Mouse (Mus musculus) retina, embryonic 14.5 days (tissue): ENCODE data around the gene Tle4.
A peak's percentile ranks its signal among the peaks of the same experiment; 100 is the strongest.

Experiments
- DNase-seq: peaks from one replicate; pipeline ENCODE4 v3.0.0-alpha.2; 2015; ENCODE audit warnings: low spot score

Tle4 gene

DNA sequence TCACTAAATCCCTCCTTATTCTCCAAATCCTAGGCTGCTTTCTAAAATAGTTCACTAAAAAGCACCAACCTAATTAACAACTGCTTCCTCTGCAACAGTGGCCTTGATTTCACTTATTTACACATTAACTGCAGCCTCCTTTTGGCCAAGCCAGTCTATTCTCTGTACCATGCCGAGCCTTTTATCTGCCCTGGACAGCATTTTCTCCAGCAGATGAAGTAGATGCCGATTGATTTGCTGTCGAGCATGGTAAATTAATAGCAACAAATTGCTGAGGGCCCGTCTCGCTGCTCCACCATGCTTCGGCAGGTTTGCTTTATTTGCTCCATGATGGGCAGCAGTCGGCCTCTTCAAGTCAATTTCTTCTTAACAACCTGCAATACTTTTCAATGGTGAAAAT is 7.7 kb downstream of the Tle4 start:
- peak; percentile 60 for DNase-seq

DNA sequence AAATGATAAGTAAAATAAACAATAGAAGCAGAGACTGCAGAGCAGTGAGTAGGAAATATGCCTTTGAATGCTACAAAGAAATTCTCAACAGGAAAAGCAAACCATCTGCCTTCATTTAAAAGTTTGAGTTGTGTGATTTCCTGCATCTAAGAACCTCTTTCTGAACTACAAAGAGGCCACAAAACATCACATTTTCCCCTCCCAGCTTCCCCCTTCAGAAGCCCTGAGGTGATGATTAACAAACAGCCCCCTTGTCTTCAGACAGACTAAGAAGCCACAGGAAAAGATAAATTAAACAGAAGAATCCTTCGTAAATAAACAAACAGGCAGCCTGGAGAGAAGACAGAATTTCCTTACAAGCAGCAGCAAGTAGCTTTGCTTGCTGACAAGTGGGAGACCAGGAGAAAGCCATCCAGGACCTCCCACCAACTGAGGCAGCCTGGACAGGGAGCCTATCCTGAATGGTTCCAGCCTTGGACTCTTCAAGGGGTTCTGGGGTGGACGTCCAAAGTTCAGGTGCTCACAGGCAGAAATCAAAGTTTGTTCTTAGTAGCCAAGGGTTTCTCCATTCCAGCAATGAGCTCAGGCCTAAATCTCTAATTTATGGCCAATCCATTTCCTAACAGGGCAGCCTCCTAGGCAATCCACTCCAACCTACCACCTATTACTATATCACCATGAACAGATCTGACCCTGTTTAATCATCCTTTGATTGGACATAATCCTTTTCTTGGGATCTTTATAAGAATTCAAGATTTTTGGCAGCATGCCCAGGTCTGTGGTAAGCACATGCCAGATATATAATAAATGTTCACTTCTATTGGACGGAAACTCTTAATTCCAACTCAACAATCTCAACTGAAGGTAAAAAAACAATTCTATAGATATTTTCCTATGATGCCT is 9.4 kb downstream of the Tle4 start:
- no peak for DNase-seq

DNA sequence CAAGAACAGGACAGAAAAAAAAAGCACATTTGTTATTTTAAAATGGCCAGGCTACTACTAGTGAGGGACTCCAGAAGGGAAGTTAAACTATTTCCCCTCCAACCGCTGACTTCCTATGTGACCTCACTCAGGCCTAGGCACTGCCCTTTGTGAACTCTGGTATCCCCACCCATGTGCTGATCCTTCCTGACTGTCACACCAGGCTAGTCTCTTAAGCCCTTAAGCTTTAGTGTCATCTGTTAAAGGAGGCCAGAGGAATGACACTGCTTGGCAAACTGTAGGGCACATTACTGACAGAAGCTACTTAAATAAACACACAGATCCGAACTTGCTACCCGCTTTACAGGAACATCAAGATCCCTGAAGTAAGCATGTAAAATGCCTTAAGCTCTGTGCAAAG is 11.7 kb downstream of the Tle4 start:
- DNase-seq = no peak

DNA sequence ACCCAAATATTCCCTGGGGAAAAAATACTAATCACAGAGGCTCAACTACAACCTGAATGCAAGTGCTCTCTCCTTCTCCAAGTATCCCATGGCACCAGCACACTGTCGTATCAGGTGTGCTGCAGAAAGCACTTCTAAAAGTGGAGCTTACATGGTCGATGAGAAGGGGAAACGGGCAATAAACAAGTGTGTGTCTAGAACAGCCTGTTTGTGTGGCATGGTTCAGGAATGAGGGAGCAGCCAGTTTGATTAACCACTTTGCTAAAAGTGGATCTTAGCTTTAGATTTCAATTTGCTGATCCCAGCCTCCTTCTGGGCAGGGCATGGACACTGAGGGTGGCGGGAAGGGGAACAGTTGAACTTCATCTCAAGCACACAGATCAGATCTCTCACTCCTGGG is 12.1 kb downstream of the Tle4 start:
- DNase-seq = no peak

DNA sequence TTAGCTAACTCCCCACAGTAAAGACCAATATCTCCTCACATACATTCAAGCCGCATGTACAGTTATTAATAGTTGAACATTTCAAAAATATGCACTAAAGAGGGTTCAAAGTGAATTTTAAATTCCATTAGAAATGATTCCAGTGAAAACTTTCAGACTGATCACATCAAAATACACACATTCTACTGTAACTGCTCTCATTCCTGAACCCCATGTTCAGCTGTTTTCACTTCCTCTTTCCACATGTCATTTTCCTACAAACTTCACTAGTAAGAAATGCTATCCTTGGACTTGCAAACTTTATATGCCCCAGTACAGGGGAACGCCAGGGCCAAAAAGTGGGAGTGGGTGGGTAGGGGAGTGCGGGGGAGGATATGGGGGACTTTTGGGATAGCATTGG is 12.6 kb downstream of the Tle4 start:
- no peak for DNase-seq

DNA sequence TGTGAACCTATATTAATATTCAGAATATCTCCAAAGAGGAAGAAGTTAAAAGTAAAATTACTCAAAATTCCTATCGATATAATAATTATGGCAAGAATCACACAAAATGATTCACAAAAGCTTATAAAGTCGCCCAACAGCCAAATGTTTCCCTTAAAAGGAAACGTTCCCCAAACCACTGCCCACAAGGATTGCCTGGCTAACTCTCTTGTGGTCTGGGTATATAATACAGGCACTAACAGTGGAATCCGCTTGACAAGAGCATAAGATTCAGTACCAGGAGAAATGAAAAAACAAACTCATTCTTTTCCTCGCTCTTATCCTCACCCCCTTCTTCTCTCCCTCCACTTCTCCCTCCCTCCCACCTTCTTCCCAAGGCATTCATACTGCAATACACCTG is 19.2 kb downstream of the Tle4 start:
- DNase-seq = no peak

DNA sequence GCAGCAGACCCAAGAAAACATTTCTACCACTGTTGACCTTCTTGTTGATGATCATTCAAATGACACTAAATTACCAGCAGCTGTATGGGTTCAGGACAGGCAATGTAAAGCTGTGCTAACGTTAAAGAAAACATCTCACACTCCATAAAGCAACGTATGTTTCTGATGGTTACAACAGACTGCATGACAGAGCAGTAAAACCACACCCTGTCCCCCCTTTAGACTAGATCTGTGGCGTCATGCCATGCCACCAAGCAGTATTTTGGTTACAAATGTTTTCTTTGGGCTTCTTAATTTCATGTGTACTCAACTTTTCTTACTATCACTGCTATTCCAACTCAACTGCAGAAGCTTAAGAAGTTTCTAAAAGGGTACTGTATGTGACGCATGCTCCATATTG is 19.8 kb downstream of the Tle4 start:
- no peak for DNase-seq

DNA sequence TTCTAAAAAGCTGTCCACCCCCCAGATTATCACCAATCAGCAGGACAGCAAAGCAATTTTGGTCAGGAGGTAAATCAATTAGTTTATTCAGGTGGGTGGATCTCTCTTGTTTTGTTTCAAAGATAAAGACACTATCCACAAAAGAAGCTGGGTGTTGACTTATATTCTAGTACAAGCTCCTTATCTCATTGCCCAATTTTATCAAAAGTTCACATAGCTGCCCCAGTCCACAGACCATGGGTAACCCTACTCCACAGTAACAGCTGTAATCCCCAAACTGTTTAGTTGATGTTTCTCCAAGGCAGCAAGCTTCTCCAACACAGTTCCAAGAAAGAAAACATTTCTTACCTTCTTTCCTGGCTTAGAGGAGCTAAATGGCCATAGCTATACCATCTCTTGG is 21.5 kb downstream of the Tle4 start:
- DNase-seq = no peak

DNA sequence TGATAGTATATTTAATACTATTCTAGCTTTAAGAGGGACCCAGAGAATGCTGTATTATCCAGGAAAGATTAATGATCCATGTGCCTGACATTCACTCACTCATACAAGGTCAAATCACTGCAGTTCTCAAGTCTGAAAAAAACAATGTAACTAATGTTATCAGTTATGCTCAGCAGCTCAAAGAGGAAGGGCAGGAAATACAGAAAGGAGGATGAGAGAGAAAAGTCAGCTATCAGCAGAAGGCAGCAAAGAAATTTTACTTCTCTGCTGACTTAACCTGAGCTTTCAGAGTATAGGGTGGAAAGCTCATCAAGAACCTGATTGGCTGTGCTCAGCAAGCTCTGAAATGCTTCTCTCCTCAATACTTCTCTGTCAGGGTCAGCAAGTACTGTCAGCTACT is 29.0 kb downstream of the Tle4 start:
- DNase-seq = no peak

DNA sequence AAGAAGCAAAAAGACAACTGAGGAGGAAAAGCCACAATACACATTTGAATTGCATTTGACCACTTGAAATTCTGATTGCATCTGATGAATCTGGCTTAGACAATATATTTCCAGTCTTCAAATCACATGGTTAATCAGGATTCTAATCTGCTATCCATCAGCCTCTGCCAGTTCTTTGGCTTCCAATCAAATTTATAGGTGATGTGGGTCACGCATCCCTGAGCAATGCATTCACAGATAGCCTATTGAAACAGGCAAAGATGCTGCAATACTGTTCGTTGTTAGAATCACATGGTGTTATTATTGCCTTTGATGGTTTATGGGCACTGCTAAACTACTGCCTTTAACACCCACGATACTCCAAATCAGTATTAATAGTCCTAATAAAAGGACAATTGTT is 30.8 kb downstream of the Tle4 start:
- DNase-seq = no peak

DNA sequence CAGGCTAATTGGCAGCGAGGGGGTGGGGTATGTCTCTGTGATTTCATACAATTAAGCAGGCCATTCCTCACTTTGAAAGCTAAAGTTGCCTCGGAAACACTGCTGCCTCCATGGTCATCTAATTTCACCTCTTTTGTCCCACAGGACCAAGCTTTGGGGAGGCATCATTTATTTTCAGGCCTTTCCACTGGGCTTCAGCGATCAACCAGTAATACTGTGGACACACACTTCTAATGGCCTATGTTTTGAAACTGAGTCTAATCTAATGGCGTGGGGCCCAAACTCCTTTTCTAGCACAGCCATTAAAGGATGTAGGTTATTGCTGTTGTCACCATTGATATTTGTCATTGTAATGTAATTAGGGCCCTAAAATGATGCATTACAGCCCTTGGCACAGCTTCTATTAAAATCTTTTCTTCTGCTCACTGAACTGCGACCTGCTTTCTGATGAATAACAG is 31.3 kb downstream of the Tle4 start:
- peak; percentile 92 for DNase-seq

DNA sequence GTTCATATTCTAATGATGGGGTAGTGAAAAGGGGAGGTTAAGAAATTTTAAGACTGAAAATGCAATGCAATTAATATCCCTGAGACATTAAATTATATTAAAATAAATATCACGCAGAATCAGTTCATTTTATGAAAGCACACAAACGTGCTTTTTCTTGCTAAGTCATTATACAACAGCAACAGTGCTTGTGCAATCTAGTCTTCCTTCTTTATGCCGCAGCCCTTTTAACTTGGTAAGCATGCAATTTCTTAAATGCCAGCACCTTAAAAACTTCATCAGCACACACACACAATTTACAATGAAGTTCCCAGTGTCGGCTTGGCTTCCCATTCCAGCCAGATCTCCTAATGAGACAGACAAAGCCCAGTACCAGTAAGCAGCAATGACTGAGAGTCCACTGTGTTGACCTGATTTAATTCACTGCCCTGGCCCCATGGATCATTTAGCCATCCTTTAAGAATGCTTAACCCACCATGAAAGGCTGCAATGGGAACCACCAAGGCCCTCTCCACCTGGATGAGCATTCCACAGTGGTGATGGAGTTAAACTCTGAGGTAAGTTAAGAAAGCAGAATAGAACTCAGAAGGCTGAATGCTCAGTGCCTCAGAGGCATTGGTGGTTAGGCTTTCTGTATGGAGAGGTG is 32.3 kb downstream of the Tle4 start:
- DNase-seq = peak; percentile 83

DNA sequence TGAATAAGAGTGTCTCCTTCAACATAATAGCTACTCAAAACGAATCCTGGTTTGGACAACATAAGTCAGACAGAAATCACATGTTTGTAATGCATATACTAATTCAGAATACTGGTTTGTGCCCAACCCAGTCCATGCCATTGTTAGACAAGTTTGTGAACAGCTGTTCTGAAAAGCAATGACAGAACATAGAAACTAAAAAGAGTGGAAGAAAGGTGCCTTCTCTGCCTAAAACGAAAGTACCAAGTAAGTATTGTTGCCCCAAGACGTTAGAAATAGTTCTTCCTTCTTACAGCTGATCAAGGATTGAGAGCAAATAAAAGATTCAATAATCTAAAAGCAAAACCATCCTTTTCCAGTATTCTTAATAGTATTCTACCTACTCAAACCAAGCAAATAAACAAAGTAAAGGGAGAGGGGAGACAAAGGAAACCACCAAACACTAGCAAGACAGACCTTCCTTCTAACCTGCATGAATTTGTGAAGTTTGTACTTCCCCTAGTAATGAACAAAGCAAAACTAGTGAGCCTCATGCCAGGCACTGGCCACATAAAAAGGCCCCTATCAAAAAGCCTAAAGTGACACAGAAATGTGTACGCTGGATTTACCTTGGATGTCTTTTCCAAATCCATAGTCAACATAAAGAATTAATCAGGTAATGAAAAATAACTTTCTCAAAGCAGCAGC is 34.4 kb downstream of the Tle4 start:
- no peak for DNase-seq

DNA sequence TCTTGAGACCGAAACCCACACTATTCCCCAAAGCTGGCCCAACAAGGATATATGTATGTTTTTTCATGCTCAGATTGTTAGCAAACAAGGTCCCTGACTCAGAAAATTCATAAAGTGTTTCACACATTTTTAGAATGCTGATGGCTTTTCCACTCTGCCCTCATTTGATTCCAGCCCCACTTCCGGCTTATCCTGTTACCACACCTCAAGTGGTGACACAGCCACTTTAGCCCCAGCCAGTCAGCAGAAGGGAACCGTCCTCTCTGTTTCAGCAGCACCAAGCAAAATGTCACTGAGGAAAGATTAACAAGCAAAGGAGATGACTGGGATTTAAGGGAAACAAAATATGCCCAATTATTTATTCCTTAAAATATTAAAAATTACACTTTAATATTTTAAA is 50.0 kb downstream of the Tle4 start:
- DNase-seq = no peak

DNA sequence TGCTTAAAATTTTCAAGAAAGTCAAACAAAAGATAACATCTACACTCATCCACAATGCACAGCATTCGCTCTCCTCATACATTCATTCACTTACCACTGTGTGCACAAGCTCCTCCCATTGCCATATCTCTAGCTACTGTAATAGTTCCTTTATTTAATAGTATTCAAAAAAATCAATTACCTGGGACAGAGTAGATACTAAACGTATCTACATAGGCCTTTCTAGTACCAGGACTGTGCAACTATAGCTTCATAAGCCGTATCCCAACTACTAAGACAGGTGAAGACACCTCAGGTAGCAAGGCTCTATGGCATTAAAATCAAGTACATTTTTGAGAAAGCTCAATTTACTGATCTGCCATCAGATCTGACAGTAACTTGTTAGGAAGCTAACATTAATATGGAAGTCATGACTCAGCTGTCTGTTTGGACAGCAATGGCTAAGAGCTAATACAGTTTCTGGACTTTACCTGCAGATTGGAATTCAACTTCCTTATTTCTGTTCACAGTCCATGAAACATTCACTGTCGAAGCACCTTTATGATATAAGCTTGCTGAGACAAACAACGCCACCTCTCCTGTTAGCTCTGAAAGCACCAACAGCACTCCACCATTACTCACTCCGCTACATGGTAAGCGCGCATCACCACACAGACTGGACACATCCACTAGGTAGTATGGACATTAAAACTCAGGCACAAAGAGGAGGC is 50.6 kb downstream of the Tle4 start:
- no peak for DNase-seq

DNA sequence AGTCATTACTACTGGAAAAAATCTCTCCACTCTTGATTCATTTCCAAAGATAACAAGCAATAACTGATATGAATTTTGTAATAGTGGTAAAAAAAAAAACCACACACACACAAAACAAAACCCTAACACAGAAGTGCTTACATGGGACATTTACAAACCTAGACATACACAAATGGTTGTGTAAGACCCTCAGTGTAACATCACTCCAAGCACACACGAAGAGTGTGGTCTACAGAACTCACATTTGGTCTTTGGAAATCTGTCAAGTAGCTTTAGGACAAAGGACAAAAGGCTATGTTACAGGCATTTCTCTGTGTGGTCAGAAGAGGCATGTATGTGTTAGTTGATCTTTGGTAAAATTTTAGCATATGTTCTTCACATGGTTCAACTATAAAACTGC is 52.4 kb downstream of the Tle4 start:
- DNase-seq = no peak

DNA sequence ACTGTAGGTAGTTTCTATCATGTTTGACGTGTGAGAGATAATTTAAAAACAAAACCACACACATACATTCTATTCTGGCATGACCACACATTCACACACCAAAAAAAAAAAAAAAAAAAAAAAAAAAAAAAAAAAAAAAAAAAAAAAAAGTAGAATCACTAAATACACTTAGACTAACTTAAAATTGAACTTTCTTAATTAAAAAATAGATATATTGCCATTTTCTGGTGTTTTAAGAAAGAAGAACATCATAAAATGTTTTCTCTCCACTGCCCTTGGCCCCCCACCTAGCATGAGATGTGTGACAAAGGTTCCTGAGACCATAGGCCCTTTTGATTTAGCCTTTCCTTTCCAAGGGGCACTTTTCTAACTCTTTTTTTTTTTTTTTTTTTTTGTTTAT is 54.5 kb downstream of the Tle4 start:
- no peak for DNase-seq

DNA sequence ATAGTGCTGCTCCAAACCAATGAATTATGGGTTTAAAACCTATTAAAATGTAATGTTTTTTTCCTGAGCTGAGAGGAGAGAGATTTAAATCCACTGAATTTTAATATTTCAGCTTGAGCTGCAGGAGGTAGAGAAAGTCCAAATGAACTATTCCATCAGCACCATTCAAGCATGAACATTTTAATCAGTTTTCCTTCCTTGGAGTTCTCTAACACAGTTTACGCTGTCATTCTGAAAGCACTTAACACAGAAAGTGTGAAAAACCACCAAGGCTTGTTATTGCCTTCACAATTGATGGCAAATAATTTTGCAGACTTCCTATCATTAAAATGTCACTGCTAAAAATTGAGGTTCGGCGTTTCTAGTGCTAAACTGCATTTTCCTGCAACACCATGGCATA is 57.2 kb downstream of the Tle4 start:
- DNase-seq = no peak

DNA sequence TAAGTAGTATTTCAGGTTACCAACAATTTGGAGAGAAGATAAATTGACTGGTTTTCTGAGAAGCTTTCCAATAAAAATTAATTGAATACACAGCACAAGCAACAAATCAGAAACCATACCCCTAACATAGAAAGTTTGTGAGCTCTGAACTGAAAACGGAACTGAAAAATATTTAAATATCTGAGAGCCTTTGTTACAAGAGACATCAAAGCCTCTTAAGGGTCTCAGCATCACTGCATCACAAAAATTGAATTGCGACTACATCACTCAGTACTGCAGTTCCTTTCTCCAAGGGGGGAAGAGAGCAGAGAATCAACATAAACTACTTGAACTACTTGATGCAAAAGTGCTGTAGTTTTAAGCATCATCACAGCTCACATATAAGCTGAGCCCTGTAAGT is 61.2 kb downstream of the Tle4 start:
- DNase-seq = no peak

DNA sequence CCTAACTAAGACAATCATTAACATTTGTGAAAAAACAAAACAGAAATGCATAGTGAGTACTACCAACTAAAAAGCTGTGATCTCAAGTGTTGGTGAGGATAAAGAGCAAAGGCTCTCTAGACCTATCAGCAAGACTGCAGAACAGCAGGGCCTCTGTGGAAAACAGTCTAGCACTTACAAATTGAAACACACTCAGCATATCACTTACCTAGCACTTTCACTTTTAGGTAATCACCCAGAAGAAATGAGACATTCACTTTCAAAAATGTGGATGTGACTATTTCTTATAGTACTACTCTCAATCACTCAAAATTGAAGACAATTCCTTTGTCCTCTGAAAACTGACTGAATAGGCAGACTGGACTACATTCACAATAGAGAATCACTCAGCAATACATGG is 63.4 kb downstream of the Tle4 start:
- no peak for DNase-seq

DNA sequence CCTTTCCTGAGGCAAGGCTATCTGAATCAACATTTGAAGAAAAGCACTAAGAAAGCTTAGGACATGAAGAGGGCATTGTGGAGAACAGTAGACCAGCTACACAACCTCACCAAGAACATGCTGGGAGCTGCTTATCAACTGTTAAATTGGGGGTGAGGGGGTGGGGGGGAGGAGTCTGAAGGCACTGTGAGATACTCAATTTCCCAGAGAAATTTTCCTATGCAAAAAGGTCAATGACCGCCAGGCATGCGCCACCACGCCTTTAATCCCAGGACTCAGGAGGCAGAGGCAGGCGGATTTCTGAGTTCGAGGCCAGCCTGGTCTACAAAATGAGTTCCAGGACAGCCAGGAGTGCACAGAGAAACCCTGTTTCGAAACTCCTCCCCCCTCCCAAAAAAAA is 65.0 kb downstream of the Tle4 start:
- DNase-seq = no peak

DNA sequence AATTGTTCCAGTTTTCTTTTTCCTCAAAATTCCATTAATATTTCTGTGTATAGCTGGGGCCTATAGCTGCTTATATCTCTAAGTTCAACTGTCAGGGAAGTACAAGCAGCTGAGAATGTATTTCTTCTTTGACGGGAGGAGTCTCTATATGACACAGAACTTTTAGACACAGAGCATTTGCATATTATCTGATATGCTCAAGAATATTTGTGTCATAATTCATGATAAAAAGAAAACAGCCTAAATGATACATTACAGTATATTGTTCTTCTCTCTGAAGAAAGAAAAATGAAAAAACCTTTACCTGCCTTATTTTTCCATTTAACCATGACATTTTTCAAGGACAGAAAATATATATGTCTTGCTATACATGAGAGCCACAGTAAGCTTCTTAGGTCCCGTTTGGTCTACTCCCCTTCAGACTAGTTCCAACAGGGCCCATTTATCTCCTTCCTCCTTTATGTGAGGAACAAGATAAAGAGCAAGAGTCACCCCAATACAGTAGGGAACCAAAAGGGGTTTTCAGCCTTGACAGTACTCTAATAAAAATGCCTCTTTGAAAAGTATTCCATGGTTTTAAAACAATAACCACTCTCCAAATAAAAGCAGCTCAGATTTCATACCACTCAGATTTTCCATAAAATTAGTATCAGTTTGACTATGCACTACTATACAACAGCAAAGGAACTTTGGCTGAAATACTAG is 77.6 kb downstream of the Tle4 start:
- DNase-seq = no peak
